In the genomic region with DNA sequence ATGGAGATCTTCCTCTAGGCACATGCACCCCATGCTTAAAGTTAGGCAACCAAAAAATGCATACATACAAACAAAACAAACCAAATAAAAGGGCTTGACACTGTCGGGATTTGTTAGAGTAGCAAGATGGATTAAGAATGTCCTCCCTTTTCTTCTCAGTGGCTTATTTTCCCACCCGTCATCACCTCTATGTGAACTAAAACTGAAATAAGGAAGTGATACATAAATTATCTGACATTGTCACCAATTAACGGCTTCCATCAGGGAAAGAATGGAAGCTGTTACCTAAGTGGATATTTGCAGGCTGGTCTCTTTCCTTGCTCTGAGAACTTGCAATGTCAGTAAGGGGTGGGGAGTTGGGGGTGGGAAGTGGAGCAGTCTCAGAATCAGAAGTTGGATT, we compare ENCODE assay signal across 25 mouse cellular contexts.
"Had no signal": no experiment of that assay in that cellular context is flagged by ENCODE, and none has a peak within 500 bp of the region (broad histone marks: within the 10 kb centered on the region; RNA-seq: fewer than 3 reads in every experiment).

No protein-coding gene starts in this region.

- H3K27ac ChIP-seq: heart, adult 2 months; hindbrain, embryonic 13.5 days; hindbrain, embryonic 15.5 days; hindbrain, postnatal 0 days; kidney, embryonic 15.5 days; layer of hippocampus, adult 2 months; left cerebral cortex, adult 2 months; limb, embryonic 10.5 days; limb, embryonic 12.5 days; liver, embryonic 13.5 days; liver, embryonic 15.5 days had no signal

- H3K4me2 ChIP-seq: heart, embryonic 11.5 days; hindbrain, embryonic 13.5 days; hindbrain, embryonic 15.5 days; kidney, embryonic 15.5 days; limb, embryonic 12.5 days; liver, embryonic 11.5 days; liver, embryonic 13.5 days; liver, embryonic 15.5 days had no signal

- DNase-seq: gastrocnemius, postnatal 14 days; gastrocnemius, postnatal 36 days; heart, adult 11 months; heart, adult 2 months; heart, postnatal 10 days; heart, postnatal 4 days; kidney, adult 11 months; kidney, adult 2 months; kidney, adult 9 months; kidney, postnatal 25 days; kidney, postnatal 4 days; liver; liver, embryonic 13.5 days had no signal

- H3K36me3 ChIP-seq: hindbrain, embryonic 13.5 days; hindbrain, embryonic 15.5 days; kidney, embryonic 15.5 days; limb, embryonic 10.5 days; limb, embryonic 12.5 days; liver, embryonic 13.5 days; liver, embryonic 15.5 days had no signal

- H3K4me3 ChIP-seq: heart, adult 2 months; hindbrain, embryonic 13.5 days; hindbrain, embryonic 15.5 days; kidney, embryonic 15.5 days; layer of hippocampus, adult 2 months; left cerebral cortex, adult 2 months; limb, embryonic 10.5 days; limb, embryonic 12.5 days; liver, embryonic 13.5 days; liver, embryonic 15.5 days had no signal

- H3K9me3 ChIP-seq: hindbrain, embryonic 15.5 days; kidney, embryonic 15.5 days; limb, embryonic 10.5 days; limb, embryonic 12.5 days; liver, embryonic 13.5 days; liver, embryonic 15.5 days had no signal

- ATAC-seq: hindbrain, postnatal 0 days; intestine, embryonic 16.5 days had no signal

- H3K4me1 ChIP-seq: hindbrain, embryonic 13.5 days; hindbrain, embryonic 15.5 days; kidney, embryonic 15.5 days; limb, embryonic 12.5 days; liver, embryonic 13.5 days; liver, embryonic 15.5 days had no signal

- H3K9ac ChIP-seq: hindbrain, embryonic 13.5 days; hindbrain, embryonic 15.5 days; kidney, embryonic 15.5 days; limb, embryonic 12.5 days; liver, embryonic 13.5 days; liver, embryonic 15.5 days had no signal

- H3K27me3 ChIP-seq: hindbrain, embryonic 13.5 days; hindbrain, embryonic 15.5 days; kidney, embryonic 15.5 days; limb, embryonic 12.5 days; liver, embryonic 13.5 days; liver, embryonic 15.5 days had no signal
